Mouse (Mus musculus) erythroblast, adult 5-6 weeks (primary cell): ENCODE data around the gene Cacng1. TPM values are rescaled to one million over a fixed set of nuclear protein-coding genes. Genes with fewer than 3 reads are reported as not detected.

Experiments used
- ATAC-seq: replicated peaks from 2 replicates; pipeline ENCODE4 v1.8.0; 2016; ENCODE audit warnings: moderate number of reproducible peaks, mild to moderate bottlenecking, moderate TSS enrichment, inconsistent platforms; ENCODE audit not compliant: poor library complexity, low FRiP score, severe bottlenecking
- total RNA-seq, 2 experiments: library from RNA; stranded (forward) in 1 of 2; stranded (reverse) in 1 of 2; fragments of 150-400 nt in 1 of 2; fragments of 200-764, 138-1000 nt in 1 of 2; gene quantifications; 2 replicates each; pipeline versions ENCODE4 v1.2.3 to v1.2.4; 2015 to 2017; ENCODE audit warnings: low replicate concordance in 2 of 2

Gene Cacng1
- total RNA-seq, 2 experiments from 2014 or later = not detected

GRCm38 (mm10) chr11:107667542-107667941, 48.8 kb downstream of the Cacng1 start:
- ATAC-seq = no peak

DNA sequence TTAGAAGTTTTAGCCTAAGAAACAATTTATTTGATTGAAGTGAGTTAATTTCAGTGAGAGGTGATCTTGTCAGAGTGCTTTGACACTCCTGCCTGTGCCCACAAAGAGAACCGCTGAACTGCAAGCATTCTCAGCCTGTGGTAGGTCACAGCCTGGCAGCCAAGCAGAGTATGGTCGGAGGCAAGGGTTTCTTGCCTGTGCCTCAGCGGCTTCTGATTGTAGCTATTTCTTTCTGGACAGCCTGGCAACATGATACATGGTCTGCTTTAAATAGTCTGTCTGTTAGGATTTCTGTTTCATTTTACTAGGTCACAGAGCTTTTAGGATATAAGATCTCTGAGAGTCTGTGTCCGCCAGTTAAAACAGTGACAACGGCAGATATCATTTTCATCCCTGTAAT, 53.7 kb downstream of the Cacng1 start:
- ATAC-seq = no peak

DNA sequence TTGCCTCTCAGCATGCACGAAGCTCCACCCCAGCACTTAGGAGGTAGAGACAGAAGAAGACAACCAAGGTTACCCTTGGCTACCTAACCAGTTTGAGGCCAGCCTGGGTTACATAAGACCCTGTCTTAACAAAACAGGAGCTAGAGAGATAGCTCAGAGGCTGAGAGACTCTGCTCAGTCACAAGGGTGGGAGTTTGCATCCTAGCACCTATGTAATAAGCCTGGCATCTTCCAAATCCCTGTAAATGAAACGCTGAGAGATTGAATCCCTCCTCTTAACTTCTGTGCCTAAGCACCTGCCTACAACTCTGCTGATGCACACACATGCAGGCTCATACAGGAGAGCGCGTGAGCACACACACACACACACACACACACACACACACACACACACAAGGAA, 55.9 kb downstream of the Cacng1 start:
- no peak for ATAC-seq

GRCm38 (mm10) chr11:107657117-107657516, 59.2 kb downstream of the Cacng1 start:
- ATAC-seq = no peak

GRCm38 (mm10) chr11:107655538-107655937, 60.8 kb downstream of the Cacng1 start:
- ATAC-seq = no peak

Other genes starting within 250 kb of the Cacng1 start
- 14.4 and 15.7 TPM in 2 replicates for gene Pitpnc1, start 245.8 kb downstream of the Cacng1 start, total RNA-seq (2015; ENCODE audit: low replicate concordance)
- 9.8 and 20.1 TPM in 2 replicates for gene Pitpnc1, start 245.8 kb downstream of the Cacng1 start, total RNA-seq (2017; ENCODE audit: low replicate concordance)
- gene Psmd12, start 237.0 kb downstream of the Cacng1 start, total RNA-seq (2015; ENCODE audit: low replicate concordance) = 27.6 and 40.2 TPM in 2 replicates
- 41.4 and 53.5 TPM in 2 replicates for gene Psmd12, start 237.0 kb downstream of the Cacng1 start, total RNA-seq (2017; ENCODE audit: low replicate concordance)
- 7.1 and 8.8 TPM in 2 replicates for gene Helz, start 168.6 kb downstream of the Cacng1 start, total RNA-seq (2015; ENCODE audit: low replicate concordance)
- 7.8 and 12.0 TPM in 2 replicates for gene Helz, start 168.6 kb downstream of the Cacng1 start, total RNA-seq (2017; ENCODE audit: low replicate concordance)
- gene Cacng4, start 78.0 kb upstream of the Cacng1 start, total RNA-seq (2015; ENCODE audit: low replicate concordance) = not detected in 2 replicates
- not detected in 2 replicates for gene Cacng4, start 78.0 kb upstream of the Cacng1 start, total RNA-seq (2017; ENCODE audit: low replicate concordance)
- not detected in 2 replicates for gene Cacng5, start 198.5 kb upstream of the Cacng1 start, total RNA-seq (2015; ENCODE audit: low replicate concordance)
- gene Cacng5, start 198.5 kb upstream of the Cacng1 start, total RNA-seq (2017; ENCODE audit: low replicate concordance) = not detected in 2 replicates